Mouse (Mus musculus) liver, embryonic 15.5 days (tissue): ENCODE results near the gene Nfe2l2. TPM values are rescaled to one million over a fixed set of nuclear protein-coding genes. Genes with fewer than 3 reads are reported as not detected.

ENCODE experiments used
- ATAC-seq: fragments of 200-750 bp; cut with Nextera tagmentation; 2 replicates; pipeline ENCODE4 v1.8.0; 2017; ENCODE audit warnings: moderate number of reproducible peaks, mild to moderate bottlenecking, moderate library complexity; ENCODE audit not compliant: insufficient read depth
- H3K27ac ChIP-seq: fragments of 300-500 bp; sonication (generic); replicated peaks from 2 replicates; pipeline ENCODE4 v1.5.1; 2015; ENCODE audit warnings: mild to moderate bottlenecking, inconsistent platforms
- H3K27me3 ChIP-seq: fragments of 300-500 bp; sonication (generic); 2 replicates; pipeline ENCODE4 v1.6.1; 2015; ENCODE audit warnings: mild to moderate bottlenecking, inconsistent platforms
- H3K36me3 ChIP-seq: fragments of 300-500 bp; sonication (generic); replicated peaks from 2 replicates; pipeline ENCODE4 v1.6.1; 2015; ENCODE audit warnings: moderate library complexity, mild to moderate bottlenecking, inconsistent platforms
- H3K4me1 ChIP-seq: fragments of 300-500 bp; sonication (generic); replicated peaks from 2 replicates; pipeline ENCODE4 v1.6.1; 2015; ENCODE audit warnings: inconsistent platforms
- H3K4me2 ChIP-seq: fragments of 300-500 bp; sonication (generic); 2 replicates; pipeline ENCODE4 v1.6.1; 2015; ENCODE audit warnings: moderate library complexity, mild to moderate bottlenecking, inconsistent platforms
- H3K4me3 ChIP-seq: fragments of 300-500 bp; sonication (generic); replicated peaks from 2 replicates; pipeline ENCODE4 v1.5.1; 2015; ENCODE audit warnings: mild to moderate bottlenecking, inconsistent platforms
- H3K9ac ChIP-seq: fragments of 300-500 bp; sonication (generic); 2 replicates; pipeline ENCODE4 v1.6.1; 2015; ENCODE audit warnings: moderate library complexity, mild to moderate bottlenecking, inconsistent platforms
- H3K9me3 ChIP-seq: fragments of 300-500 bp; sonication (generic); replicated peaks from 2 replicates; pipeline ENCODE4 v1.6.1; 2016; ENCODE audit warnings: inconsistent platforms
- WGBS: fragments of 180-500 bp; shearing (Covaris S2); methylation state at CpG from one replicate; pipeline ENCODE4 v1.1.7; 2015; ENCODE audit warnings: mixed read lengths; ENCODE audit not compliant: insufficient replicate concordance; 5-methylcytosine and 5-hydroxymethylcytosine counted together
- polyA plus RNA-seq: library from polyadenylated mRNA; unstranded; fragments of >200 nt; fragmentation: Nextera tagmentation; extraction: Ambion mirVana; gene quantifications from 2 replicates; pipeline ENCODE4 v1.2.1, GENCODE M21; 2015

Gene Nfe2l2
- 37.1 and 40.7 TPM in 2 replicates for polyA plus RNA-seq

DNA sequence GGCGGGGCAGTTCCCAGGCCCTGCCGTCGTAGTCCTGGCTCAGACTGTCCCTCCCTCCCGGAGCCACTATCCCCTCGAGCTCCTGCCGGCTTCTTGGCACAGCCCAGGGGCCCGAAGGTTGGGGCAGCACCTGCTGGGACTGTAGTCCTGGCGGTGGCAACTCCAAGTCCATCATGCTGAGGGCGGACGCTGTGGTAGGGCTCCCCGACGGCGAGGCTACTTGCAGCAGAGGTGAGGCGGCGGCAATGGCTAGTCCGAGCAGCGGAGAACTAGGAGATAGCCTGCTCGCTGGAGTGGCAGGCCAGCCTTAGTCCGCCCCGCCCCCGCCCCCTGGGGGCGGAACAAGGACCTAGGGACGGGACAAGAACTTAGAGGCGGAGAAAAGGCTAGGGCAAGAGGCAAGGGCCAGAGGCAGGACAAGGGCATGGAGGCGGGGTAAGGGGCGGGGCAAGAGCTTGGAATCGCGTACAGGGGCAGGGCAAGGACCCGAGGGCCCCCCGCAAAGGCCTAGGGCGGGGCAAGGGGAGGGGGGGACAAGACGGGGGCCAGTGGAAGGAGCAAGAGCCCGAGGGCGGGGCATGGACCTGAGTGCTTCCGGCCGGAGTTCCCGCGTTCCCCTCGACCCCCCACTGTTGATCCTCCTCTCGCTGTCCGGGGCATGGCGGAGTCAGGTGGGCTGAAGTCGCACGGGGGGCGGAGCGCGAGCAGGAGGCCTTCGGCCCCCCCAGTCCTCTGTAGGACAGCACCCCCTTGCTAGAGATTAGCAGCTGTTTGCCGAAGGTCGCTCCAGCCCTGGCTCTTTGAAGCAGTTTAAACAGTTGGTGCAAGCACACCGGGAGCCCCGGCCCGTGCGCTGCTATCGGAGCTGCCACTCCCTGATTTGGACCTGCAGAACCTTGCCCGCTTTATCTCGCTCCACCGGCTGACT lies at the start of gene Nfe2l2:
Gene Nfe2l2 (minus strand): TSS at position 408 of the 928 bp plus-strand sequence.
- peaks cover 66% of the 10 kb centered on the region for H3K4me1 ChIP-seq
- ATAC-seq, result peak; percentile 89
- peaks cover 15% of the 10 kb centered on the region for H3K36me3 ChIP-seq
- H3K27me3 ChIP-seq, result no peaks in the 10 kb centered on the region
- H3K4me2 ChIP-seq, result peak within 1 kb of the TSS; percentile 94
- H3K9me3 ChIP-seq, result no peaks in the 10 kb centered on the region
- H3K27ac ChIP-seq, result peak within 1 kb of the TSS; percentile 100
- H3K9ac ChIP-seq, result peak within 1 kb of the TSS; percentile 99
- peak within 1 kb of the TSS; percentile 96 for H3K4me3 ChIP-seq
- under 1% methylated on average over 56 of the region's 58 CpGs for WGBS

DNA sequence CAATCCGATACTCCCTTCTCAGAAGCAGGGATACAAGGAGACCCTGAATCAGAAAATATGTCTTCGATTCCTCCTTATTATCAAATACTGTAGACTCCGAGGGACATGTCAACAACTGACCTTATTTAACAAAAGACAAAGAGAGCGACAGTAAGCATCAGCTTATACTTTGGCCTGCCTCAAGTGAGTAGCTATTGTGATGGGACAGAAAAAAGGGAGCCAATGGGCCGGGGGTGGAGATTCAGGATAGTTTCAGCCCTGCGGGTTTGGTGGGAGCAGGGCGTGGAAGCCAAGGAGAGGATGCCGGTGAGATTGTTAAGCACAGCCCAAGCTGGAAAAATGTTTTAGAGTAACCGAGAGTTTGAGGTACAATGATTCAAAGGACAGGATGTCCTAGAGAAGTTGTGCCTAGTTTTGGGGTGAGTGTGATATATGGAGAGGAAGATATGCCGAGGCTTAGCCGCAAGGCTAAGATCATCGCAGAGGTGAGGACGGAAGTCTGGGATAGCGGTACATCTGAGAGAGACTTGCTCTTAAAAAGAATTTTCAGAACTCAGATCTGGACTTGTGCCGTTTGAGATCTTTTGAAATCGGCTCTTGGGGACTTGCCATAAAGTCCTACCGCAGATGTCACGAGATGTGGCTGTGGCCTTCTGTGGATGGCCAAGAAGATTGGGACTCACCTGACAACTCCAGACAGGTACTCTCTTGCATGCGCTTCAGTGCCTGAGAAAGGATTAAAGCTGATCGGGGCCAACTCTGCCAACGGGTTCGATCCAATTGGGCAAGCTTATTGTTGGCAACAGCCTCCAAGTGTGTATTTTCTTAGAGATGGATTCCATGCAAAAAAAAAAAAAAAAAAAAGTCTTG lies 48.1 kb upstream of the Nfe2l2 start:
- no peak overlapping the region for H3K9ac ChIP-seq
- WGBS, result 75% methylated on average over 22 of the region's 22 CpGs
- H3K27me3 ChIP-seq, result no peaks in the 10 kb centered on the region
- H3K36me3 ChIP-seq, result no peaks in the 10 kb centered on the region
- H3K4me1 ChIP-seq, result 0 out of 2 replicates have a peak, but pooled peaks cover 2% of the 10 kb centered on the region
- H3K27ac ChIP-seq, result no peak overlapping the region
- no peak for ATAC-seq
- no peak overlapping the region for H3K4me2 ChIP-seq
- no peaks in the 10 kb centered on the region for H3K9me3 ChIP-seq
- no peak overlapping the region for H3K4me3 ChIP-seq

DNA sequence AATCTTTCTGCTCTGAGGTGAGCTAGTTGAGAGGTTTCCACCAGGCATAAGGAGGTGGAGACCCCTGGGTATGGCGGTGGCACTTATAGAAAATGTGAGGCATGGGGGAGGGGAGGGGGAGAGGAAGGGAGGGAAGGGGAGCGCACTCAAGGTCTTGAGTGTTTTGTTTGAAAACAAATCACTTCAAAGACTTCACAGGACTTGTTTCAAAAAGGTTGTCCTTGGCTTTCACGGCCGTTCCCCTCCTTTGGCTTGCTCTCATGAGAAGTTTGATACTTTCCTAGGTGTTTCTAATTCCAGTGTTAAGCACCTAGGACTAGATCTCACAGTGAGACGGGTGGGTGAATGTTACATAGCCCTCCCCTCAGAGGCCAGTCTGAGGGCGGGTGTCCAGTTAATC lies 47.5 kb upstream of the Nfe2l2 start:
- Histone ChIP-seq H3K36me3 (no peaks in the 10 kb centered on the region), H3K9ac (no peak overlapping the region), H3K27me3 (no peaks in the 10 kb centered on the region), H3K9me3 (no peaks in the 10 kb centered on the region), H3K27ac (no peak overlapping the region), H3K4me3 (no peak overlapping the region), H3K4me1 (0 out of 2 replicates have a peak, but pooled peaks cover 2% of the 10 kb centered on the region), H3K4me2 (no peak overlapping the region)
- WGBS, result 67% methylated on average over 6 of the region's 6 CpGs
- ATAC-seq, result no peak

DNA sequence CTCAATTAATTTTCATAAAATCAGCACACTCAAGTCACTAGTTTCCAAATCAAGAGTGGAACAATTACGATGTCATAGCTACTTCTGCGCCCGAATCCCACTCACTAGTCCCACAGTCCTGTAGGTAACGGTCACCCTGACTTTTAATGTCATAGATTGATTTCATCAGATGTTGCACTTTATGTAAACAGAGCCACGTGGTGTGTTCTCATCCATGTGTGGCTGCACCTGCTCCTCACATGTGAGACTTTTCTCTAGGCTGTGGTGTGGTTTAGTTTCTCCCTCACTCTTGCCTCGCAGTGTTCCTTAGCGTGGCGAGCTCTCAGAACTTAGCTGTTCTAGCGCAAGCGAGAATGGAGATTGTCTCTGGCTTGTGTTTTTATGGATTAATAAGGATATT lies 46.4 kb upstream of the Nfe2l2 start:
- Histone ChIP-seq H3K4me1 (0 out of 2 replicates have a peak, but pooled peaks cover 2% of the 10 kb centered on the region), H3K4me3 (no peak overlapping the region), H3K9me3 (no peaks in the 10 kb centered on the region), H3K9ac (no peak overlapping the region), H3K36me3 (no peaks in the 10 kb centered on the region), H3K27me3 (no peaks in the 10 kb centered on the region), H3K4me2 (no peak overlapping the region), H3K27ac (no peak overlapping the region)
- no peak for ATAC-seq
- 76% methylated on average over 10 of the region's 10 CpGs for WGBS

DNA sequence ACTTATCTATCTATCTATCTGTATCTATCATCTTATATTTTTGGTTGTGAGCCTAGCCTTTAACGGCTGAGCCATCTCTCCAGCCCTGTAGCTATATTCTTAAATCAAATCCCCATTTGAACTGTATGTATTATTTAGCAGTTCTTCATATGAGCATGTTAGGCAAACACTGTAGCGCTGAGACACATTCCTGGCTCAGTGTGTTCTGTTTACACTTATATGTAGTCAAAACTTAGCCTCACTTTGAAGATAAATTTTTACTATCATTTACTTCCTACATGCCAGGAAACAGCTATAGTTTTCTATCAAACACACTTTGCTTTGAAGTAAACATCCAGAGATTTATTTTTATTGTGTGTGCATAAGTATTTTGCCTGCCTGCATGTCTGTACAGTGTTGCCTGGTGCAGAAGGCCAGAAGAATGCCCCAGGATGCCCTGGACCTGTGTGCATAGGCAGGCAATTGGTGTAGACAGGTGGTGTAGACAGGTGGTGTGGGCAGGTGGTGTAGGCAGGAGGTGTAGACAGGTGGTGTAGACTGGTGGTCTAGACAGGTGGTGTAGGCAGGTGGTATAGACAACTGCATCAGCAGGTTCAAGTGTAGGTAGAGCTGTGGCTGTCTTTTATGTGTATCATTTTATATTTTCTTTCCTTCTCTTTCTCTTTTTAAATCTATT lies 45.7 kb upstream of the Nfe2l2 start:
- 65% methylated on average over 2 of the region's 2 CpGs for WGBS
- Histone ChIP-seq H3K4me2 (no peak overlapping the region), H3K27me3 (no peaks in the 10 kb centered on the region), H3K27ac (no peak overlapping the region), H3K9ac (no peak overlapping the region), H3K36me3 (no peaks in the 10 kb centered on the region), H3K4me3 (no peak overlapping the region), H3K9me3 (no peaks in the 10 kb centered on the region), H3K4me1 (0 out of 2 replicates have a peak, but pooled peaks cover 2% of the 10 kb centered on the region)
- no peak for ATAC-seq

DNA sequence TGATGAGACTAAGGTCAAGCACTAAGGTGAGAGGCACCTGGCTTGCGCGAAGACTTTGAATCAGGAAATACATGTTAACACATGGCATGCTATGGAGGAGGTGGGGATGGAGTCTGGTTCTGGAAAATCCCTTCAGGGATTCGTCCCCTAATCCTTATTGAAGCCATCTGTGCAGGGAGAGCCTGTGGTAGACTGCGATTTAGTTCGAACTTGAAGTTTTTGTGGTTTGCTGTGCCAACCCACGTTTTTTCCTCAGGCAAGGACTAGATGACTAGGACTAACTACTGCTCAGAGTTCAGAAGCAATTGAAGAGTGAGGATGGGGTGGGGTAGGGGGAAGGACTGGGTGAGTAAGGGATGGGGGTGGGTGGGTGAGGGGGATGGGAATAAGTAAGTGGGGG lies 44.4 kb upstream of the Nfe2l2 start:
- no peak for ATAC-seq
- Histone ChIP-seq H3K27me3 (no peaks in the 10 kb centered on the region), H3K9ac (no peak overlapping the region), H3K4me3 (no peak overlapping the region), H3K4me2 (no peak overlapping the region), H3K36me3 (no peaks in the 10 kb centered on the region), H3K27ac (no peak overlapping the region), H3K9me3 (no peaks in the 10 kb centered on the region), H3K4me1 (no peaks in the 10 kb centered on the region)
- WGBS, result 73% methylated on average over 6 of the region's 6 CpGs

GRCm38 (mm10) chr2:75737006-75737503 lies 32.6 kb upstream of the Nfe2l2 start:
- no peak for ATAC-seq
- Histone ChIP-seq H3K36me3 (no peaks in the 10 kb centered on the region), H3K9me3 (no peaks in the 10 kb centered on the region), H3K9ac (no peak overlapping the region), H3K4me1 (peaks cover under 1% of the 10 kb centered on the region), H3K27me3 (no peaks in the 10 kb centered on the region), H3K4me2 (no peak overlapping the region), H3K27ac (no peak overlapping the region), H3K4me3 (no peak overlapping the region)
- WGBS, result 38% methylated on average over 2 of the region's 2 CpGs

DNA sequence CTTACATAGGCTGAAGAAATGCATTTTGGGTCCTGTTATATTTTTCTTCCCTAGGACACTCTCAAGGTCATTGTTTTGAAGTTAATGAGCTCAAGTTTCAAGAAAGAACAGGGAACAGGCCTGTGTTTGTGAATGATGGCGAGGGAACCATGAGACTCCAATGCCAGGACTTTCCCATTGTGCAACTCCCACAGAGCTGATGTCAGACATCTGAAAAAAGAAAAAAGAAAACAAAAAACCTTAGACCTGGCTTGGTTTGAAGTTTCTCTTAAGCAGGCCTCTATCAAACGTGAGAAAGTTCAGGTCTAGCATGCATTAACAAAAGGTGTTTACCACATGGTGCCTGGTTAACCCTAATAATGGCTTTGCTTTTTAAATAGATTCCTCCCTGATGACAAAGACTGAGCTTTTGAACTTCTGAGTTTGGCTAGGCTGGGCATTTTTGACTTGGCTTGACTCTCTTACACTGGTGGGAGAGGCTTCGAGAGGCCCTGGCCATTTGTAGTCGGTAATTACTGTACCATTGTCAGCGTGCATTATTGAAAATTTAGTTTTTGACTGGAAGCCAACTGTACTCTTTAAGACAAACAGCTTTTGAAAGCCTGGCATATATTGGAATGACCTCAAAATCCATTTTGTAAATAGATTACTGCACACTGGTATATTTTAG lies 29.9 kb upstream of the Nfe2l2 start:
- ATAC-seq, result no peak
- 64% methylated on average over 5 of the region's 5 CpGs for WGBS
- Histone ChIP-seq H3K36me3 (no peaks in the 10 kb centered on the region), H3K9ac (no peak overlapping the region), H3K4me3 (no peak overlapping the region), H3K27me3 (no peaks in the 10 kb centered on the region), H3K9me3 (no peaks in the 10 kb centered on the region), H3K27ac (no peak overlapping the region), H3K4me1 (peaks cover 21% of the 10 kb centered on the region), H3K4me2 (no peak overlapping the region)

GRCm38 (mm10) chr2:75733177-75733576 lies 28.7 kb upstream of the Nfe2l2 start:
- 57% methylated on average over 7 of the region's 7 CpGs for WGBS
- H3K27me3 ChIP-seq, result no peaks in the 10 kb centered on the region
- H3K27ac ChIP-seq, result no peak overlapping the region
- ATAC-seq, result no peak
- no peak overlapping the region for H3K9ac ChIP-seq
- no peak overlapping the region for H3K4me3 ChIP-seq
- H3K4me1 ChIP-seq, result peaks cover 21% of the 10 kb centered on the region
- H3K9me3 ChIP-seq, result no peaks in the 10 kb centered on the region
- H3K36me3 ChIP-seq, result no peaks in the 10 kb centered on the region
- no peak overlapping the region for H3K4me2 ChIP-seq

- Histone ChIP-seq H3K9ac (no peak overlapping the region), H3K4me1 (peaks cover 21% of the 10 kb centered on the region), H3K36me3 (no peaks in the 10 kb centered on the region), H3K9me3 (no peaks in the 10 kb centered on the region), H3K27ac (0 out of 2 replicates have a peak overlapping the region, but pooled peaks have one; percentile 9), H3K4me3 (no peak overlapping the region), H3K4me2 (no peak overlapping the region), H3K27me3 (no peaks in the 10 kb centered on the region)
- WGBS, result 30% methylated on average over 2 of the region's 2 CpGs
- ATAC-seq, result no peak
These were observed 27.5 kb upstream of the Nfe2l2 start for GRCm38 (mm10) chr2:75731929-75732328.
